Mouse (Mus musculus) heart, embryonic 12.5 days (tissue): Measurements from ENCODE around the gene Ankrd22. TPM values are rescaled to one million over a fixed set of nuclear protein-coding genes. Genes with fewer than 3 reads are reported as not detected.

Experiments used
- ATAC-seq: fragments of 200-750 bp; cut with Nextera tagmentation; 2 replicates; pipeline ENCODE4 v1.8.0; 2017; ENCODE audit warnings: moderate TSS enrichment, moderate library complexity; ENCODE audit not compliant: insufficient number of reproducible peaks, low FRiP score
- H3K27ac ChIP-seq: fragments of 300-500 bp; sonication (generic); 2 replicates; pipeline ENCODE4 v1.5.1; 2016; ENCODE audit warnings: mild to moderate bottlenecking, moderate library complexity; ENCODE audit not compliant: poor library complexity, severe bottlenecking
- H3K27me3 ChIP-seq: fragments of 300-500 bp; sonication (generic); replicated peaks from 2 replicates; pipeline ENCODE4 v1.6.1; 2016; ENCODE audit warnings: mild to moderate bottlenecking, moderate library complexity
- H3K36me3 ChIP-seq: fragments of 300-500 bp; sonication (generic); 2 replicates; pipeline ENCODE4 v1.6.1; 2016; ENCODE audit warnings: mild to moderate bottlenecking, moderate library complexity
- H3K4me1 ChIP-seq: fragments of 300-500 bp; sonication (generic); replicated peaks from 2 replicates; pipeline ENCODE4 v1.6.1; 2016; ENCODE audit warnings: mild to moderate bottlenecking
- H3K4me2 ChIP-seq: fragments of 300-500 bp; sonication (generic); 2 replicates; pipeline ENCODE4 v1.6.1; 2016; ENCODE audit warnings: mild to moderate bottlenecking, moderate library complexity
- H3K4me3 ChIP-seq: fragments of 300-500 bp; sonication (generic); 2 replicates; pipeline ENCODE4 v1.5.1; 2016; ENCODE audit warnings: mild to moderate bottlenecking
- H3K9ac ChIP-seq: fragments of 300-500 bp; sonication (generic); 2 replicates; pipeline ENCODE4 v1.6.1; 2016; ENCODE audit warnings: mild to moderate bottlenecking, moderate library complexity
- H3K9me3 ChIP-seq: fragments of 300-500 bp; sonication (generic); replicated peaks from 2 replicates; pipeline ENCODE4 v1.6.1; 2016; ENCODE audit warnings: mild to moderate bottlenecking, moderate library complexity
- WGBS: fragments of 180-500 bp; shearing (Covaris S2); methylation state at CpG from one replicate; pipeline ENCODE4 v1.1.7; 2016; 5-methylcytosine and 5-hydroxymethylcytosine counted together
- polyA plus RNA-seq: library from polyadenylated mRNA; unstranded; fragments of >200 nt; fragmentation: Nextera tagmentation; extraction: Ambion mirVana; gene quantifications from 2 replicates; pipeline ENCODE4 v1.2.1, GENCODE M21; 2016

Ankrd22 gene
- polyA plus RNA-seq, 1 experiment from 2014 or later, result not detected

GRCm38 (mm10) chr19:34139431-34140046 lies 26.3 kb downstream of the Ankrd22 start:
- Histone ChIP-seq H3K9me3 (no peaks in the 10 kb centered on the region), H3K36me3 (no peaks in the 10 kb centered on the region), H3K4me1 (no peaks in the 10 kb centered on the region), H3K4me2 (no peak overlapping the region), H3K4me3 (no peak overlapping the region), H3K9ac (no peak overlapping the region), H3K27me3 (no peaks in the 10 kb centered on the region), H3K27ac (no peak overlapping the region)
- WGBS, result 73% methylated on average over 3 of the region's 3 CpGs
- ATAC-seq, result no peak

GRCm38 (mm10) chr19:34138720-34139430 lies 27.0 kb downstream of the Ankrd22 start:
- no peaks in the 10 kb centered on the region for H3K9me3 ChIP-seq
- H3K36me3 ChIP-seq, result no peaks in the 10 kb centered on the region
- ATAC-seq, result no peak
- no peaks in the 10 kb centered on the region for H3K27me3 ChIP-seq
- no peak overlapping the region for H3K4me3 ChIP-seq
- H3K4me2 ChIP-seq, result no peak overlapping the region
- no peak overlapping the region for H3K27ac ChIP-seq
- H3K4me1 ChIP-seq, result no peaks in the 10 kb centered on the region
- no peak overlapping the region for H3K9ac ChIP-seq
- WGBS, result 77% methylated on average over 6 of the region's 6 CpGs

GRCm38 (mm10) chr19:34120107-34120731 lies 45.6 kb downstream of the Ankrd22 start:
- no peak overlapping the region for H3K4me3 ChIP-seq
- 54% methylated on average over 3 of the region's 3 CpGs for WGBS
- ATAC-seq, result no peak
- no peaks in the 10 kb centered on the region for H3K27me3 ChIP-seq
- no peaks in the 10 kb centered on the region for H3K9me3 ChIP-seq
- H3K4me1 ChIP-seq, result no peaks in the 10 kb centered on the region; the same call in 1 of the 2 replicates
- no peak overlapping the region for H3K27ac ChIP-seq
- H3K9ac ChIP-seq, result no peak overlapping the region
- H3K36me3 ChIP-seq, result no peaks in the 10 kb centered on the region
- H3K4me2 ChIP-seq, result no peak overlapping the region

GRCm38 (mm10) chr19:34119653-34120052 lies 46.2 kb downstream of the Ankrd22 start:
- ATAC-seq, result no peak
- Histone ChIP-seq H3K4me1 (no peaks in the 10 kb centered on the region; the same call in 1 of the 2 replicates), H3K4me3 (no peak overlapping the region), H3K27ac (no peak overlapping the region), H3K36me3 (no peaks in the 10 kb centered on the region), H3K27me3 (no peaks in the 10 kb centered on the region), H3K4me2 (no peak overlapping the region), H3K9me3 (no peaks in the 10 kb centered on the region), H3K9ac (no peak overlapping the region)
- WGBS, result 64% methylated on average over 4 of the region's 4 CpGs

GRCm38 (mm10) chr19:34119102-34119501 lies 46.8 kb downstream of the Ankrd22 start:
- no peak for ATAC-seq
- Histone ChIP-seq H3K4me1 (no peaks in the 10 kb centered on the region; the same call in 1 of the 2 replicates), H3K9me3 (no peaks in the 10 kb centered on the region), H3K36me3 (no peaks in the 10 kb centered on the region), H3K4me2 (no peak overlapping the region), H3K27me3 (no peaks in the 10 kb centered on the region), H3K27ac (no peak overlapping the region), H3K9ac (no peak overlapping the region), H3K4me3 (no peak overlapping the region)
- 88% methylated on average over 1 of the region's 1 CpGs for WGBS

GRCm38 (mm10) chr19:34104841-34105240 lies 61.0 kb downstream of the Ankrd22 start:
- no peak overlapping the region for H3K4me3 ChIP-seq
- no peak overlapping the region for H3K27ac ChIP-seq
- 84% methylated on average over 3 of the region's 3 CpGs for WGBS
- no peaks in the 10 kb centered on the region for H3K4me1 ChIP-seq
- H3K9me3 ChIP-seq, result no peaks in the 10 kb centered on the region
- H3K36me3 ChIP-seq, result no peaks in the 10 kb centered on the region
- H3K4me2 ChIP-seq, result no peak overlapping the region
- H3K27me3 ChIP-seq, result no peaks in the 10 kb centered on the region
- H3K9ac ChIP-seq, result no peak overlapping the region
- no peak for ATAC-seq

- Histone ChIP-seq H3K27ac (no peak overlapping the region), H3K4me3 (no peak overlapping the region), H3K9me3 (no peaks in the 10 kb centered on the region), H3K4me1 (no peaks in the 10 kb centered on the region), H3K4me2 (no peak overlapping the region), H3K27me3 (no peaks in the 10 kb centered on the region), H3K36me3 (no peaks in the 10 kb centered on the region), H3K9ac (no peak overlapping the region)
- ATAC-seq, result no peak
- 84% methylated on average over 7 of the region's 7 CpGs for WGBS
Measured at GRCm38 (mm10) chr19:34101888-34102287, 64.0 kb downstream of the Ankrd22 start.

GRCm38 (mm10) chr19:34100633-34101032 lies 65.2 kb downstream of the Ankrd22 start, which contains the start of gene Lipm:
Lipm (plus strand) TSS chr19:34100933.
- no peak within 1 kb of the TSS for H3K27ac ChIP-seq
- H3K9me3 ChIP-seq, result no peaks in the 10 kb centered on the region
- 81% methylated on average over 4 of the region's 4 CpGs for WGBS
- no peak within 1 kb of the TSS for H3K4me2 ChIP-seq
- H3K4me3 ChIP-seq, result no peak within 1 kb of the TSS
- no peak for ATAC-seq
- no peaks in the 10 kb centered on the region for H3K36me3 ChIP-seq
- H3K4me1 ChIP-seq, result no peaks in the 10 kb centered on the region
- H3K27me3 ChIP-seq, result no peaks in the 10 kb centered on the region
- no peak within 1 kb of the TSS for H3K9ac ChIP-seq

GRCm38 (mm10) chr19:34096228-34096627 lies 69.6 kb downstream of the Ankrd22 start:
- H3K4me2 ChIP-seq, result no peak overlapping the region
- H3K36me3 ChIP-seq, result no peaks in the 10 kb centered on the region
- no peak overlapping the region for H3K4me3 ChIP-seq
- H3K9me3 ChIP-seq, result no peaks in the 10 kb centered on the region
- 66% methylated on average over 1 of the region's 1 CpGs for WGBS
- ATAC-seq, result no peak
- H3K27me3 ChIP-seq, result no peaks in the 10 kb centered on the region
- H3K27ac ChIP-seq, result no peak overlapping the region
- no peaks in the 10 kb centered on the region for H3K4me1 ChIP-seq
- H3K9ac ChIP-seq, result no peak overlapping the region

- H3K9me3 ChIP-seq, result no peaks in the 10 kb centered on the region
- no peak overlapping the region for H3K27ac ChIP-seq
- H3K9ac ChIP-seq, result no peak overlapping the region
- 76% methylated on average over 5 of the region's 5 CpGs for WGBS
- H3K4me1 ChIP-seq, result no peaks in the 10 kb centered on the region
- no peak overlapping the region for H3K4me2 ChIP-seq
- H3K36me3 ChIP-seq, result no peaks in the 10 kb centered on the region
- no peak overlapping the region for H3K4me3 ChIP-seq
- no peaks in the 10 kb centered on the region for H3K27me3 ChIP-seq
- ATAC-seq, result no peak
Measured at GRCm38 (mm10) chr19:34095381-34095780, 70.5 kb downstream of the Ankrd22 start.

GRCm38 (mm10) chr19:34089011-34089680 lies 76.7 kb downstream of the Ankrd22 start:
- Histone ChIP-seq H3K27me3 (no peaks in the 10 kb centered on the region), H3K4me3 (no peak overlapping the region), H3K9me3 (no peaks in the 10 kb centered on the region), H3K4me1 (no peaks in the 10 kb centered on the region), H3K4me2 (no peak overlapping the region), H3K27ac (no peak overlapping the region), H3K9ac (no peak overlapping the region), H3K36me3 (no peaks in the 10 kb centered on the region)
- ATAC-seq, result no peak
- WGBS, result 65% methylated on average over 3 of the region's 3 CpGs
